Mouse (Mus musculus): ENCODE data around the gene Cdk9.

Cdk9 gene

GRCm38 (mm10) chr2:32712934-32713817 lies at the start of gene Cdk9:
TSS of gene Cdk9 (minus strand) at chr2:32713076.
- DNase-seq: peak; percentile 90

- DNase-seq: no peak
Measured at GRCm38 (mm10) chr2:32761859-32762258, 49.0 kb upstream of the Cdk9 start.

- DNase-seq: no peak
Measured at GRCm38 (mm10) chr2:32761361-32761760, 48.5 kb upstream of the Cdk9 start.

- DNase-seq: no peak
Measured at GRCm38 (mm10) chr2:32759001-32759400, 46.1 kb upstream of the Cdk9 start.

- no peak for DNase-seq
Measured at GRCm38 (mm10) chr2:32758503-32758902, 45.6 kb upstream of the Cdk9 start.

GRCm38 (mm10) chr2:32757056-32757845 lies 44.4 kb upstream of the Cdk9 start, which contains the start of gene Tor2a:
TSS of gene Tor2a (plus strand) at chr2:32757234.
- peak; percentile 97 for DNase-seq

- no peak for DNase-seq
Measured at GRCm38 (mm10) chr2:32756674-32757055, 43.8 kb upstream of the Cdk9 start.

GRCm38 (mm10) chr2:32752181-32752580 lies 39.3 kb upstream of the Cdk9 start:
- no peak for DNase-seq

GRCm38 (mm10) chr2:32751665-32752033 lies 38.8 kb upstream of the Cdk9 start:
- DNase-seq: no peak

- DNase-seq: no peak
Measured at GRCm38 (mm10) chr2:32750887-32751664, 38.2 kb upstream of the Cdk9 start.

GRCm38 (mm10) chr2:32750199-32750598 lies 37.3 kb upstream of the Cdk9 start:
- DNase-seq: no peak

GRCm38 (mm10) chr2:32749082-32749481 lies 36.2 kb upstream of the Cdk9 start:
- no peak for DNase-seq

- DNase-seq: no peak
Measured at GRCm38 (mm10) chr2:32744272-32744982, 31.6 kb upstream of the Cdk9 start.

GRCm38 (mm10) chr2:32742173-32742531 lies 29.3 kb upstream of the Cdk9 start:
- peak; percentile 80 for DNase-seq

GRCm38 (mm10) chr2:32741273-32742172 lies 28.6 kb upstream of the Cdk9 start:
- peak; percentile 42 for DNase-seq

GRCm38 (mm10) chr2:32740916-32741272 lies 28.0 kb upstream of the Cdk9 start, which contains the start of gene 6330409D20Rik:
TSS of gene 6330409D20Rik (minus strand) at chr2:32741016.
- DNase-seq: no peak

- DNase-seq: no peak
Measured at GRCm38 (mm10) chr2:32739311-32739710, 26.4 kb upstream of the Cdk9 start.

- no peak for DNase-seq
Measured at GRCm38 (mm10) chr2:32737008-32737407, 24.1 kb upstream of the Cdk9 start.

- DNase-seq: no peak
Measured at GRCm38 (mm10) chr2:32736306-32736829, 23.5 kb upstream of the Cdk9 start.

- DNase-seq: no peak
Measured at GRCm38 (mm10) chr2:32734933-32735332, 22.1 kb upstream of the Cdk9 start.

- no peak for DNase-seq
Measured at GRCm38 (mm10) chr2:32734480-32734879, 21.6 kb upstream of the Cdk9 start.

Measured in layer of hippocampus, adult 9-11 months (tissue).